Mouse (Mus musculus) common myeloid progenitor, adult 5-6 weeks (primary cell): Measurements from ENCODE around the gene Bcl7c. TPM values are rescaled to one million over a fixed set of nuclear protein-coding genes. Genes with fewer than 3 reads are reported as not detected.
A peak's percentile ranks its signal among the peaks of the same experiment; 100 is the strongest.
"Not testable (repeated sequence)": the region's sequence is repeated elsewhere in the genome, so short reads cannot be mapped to it uniquely, and the experiment has no call there.

Experiments used
- ATAC-seq: replicated peaks from 2 replicates; pipeline ENCODE4 v1.8.0; 2016; ENCODE audit warnings: low read depth, mild to moderate bottlenecking, moderate TSS enrichment, inconsistent platforms; ENCODE audit not compliant: poor library complexity, severe bottlenecking
- total RNA-seq: library from RNA; stranded (forward); fragments of 200-1000, 187-1606 nt; gene quantifications from 2 replicates; pipeline ENCODE4 v1.2.3, GENCODE M21; 2017

Gene Bcl7c
- total RNA-seq, 1 experiment from 2014 or later, result 54.4 TPM

GRCm38 (mm10) chr7:127719258-127719657 lies 10.5 kb upstream of the Bcl7c start:
- ATAC-seq, result no peak

GRCm38 (mm10) chr7:127718339-127718738 lies 9.6 kb upstream of the Bcl7c start:
- ATAC-seq, result no peak

- ATAC-seq, result peak; percentile 65
Observed at GRCm38 (mm10) chr7:127716992-127717391, 8.3 kb upstream of the Bcl7c start.

- no peak for ATAC-seq
Observed at GRCm38 (mm10) chr7:127714816-127715215, 6.1 kb upstream of the Bcl7c start.

- peak; percentile 56 for ATAC-seq
Observed at GRCm38 (mm10) chr7:127712461-127713385, 4.0 kb upstream of the Bcl7c start, which contains the start of gene Ctf1. Gene Ctf1, plus strand, starts transcription at chr7:127712736.

- no peak for ATAC-seq
Observed at GRCm38 (mm10) chr7:127711456-127711855, 2.7 kb upstream of the Bcl7c start.

GRCm38 (mm10) chr7:127711031-127711430 lies 2.3 kb upstream of the Bcl7c start:
- ATAC-seq, result no peak

- ATAC-seq, result no peak
Observed at GRCm38 (mm10) chr7:127709261-127709979, 687 bp upstream of the Bcl7c start.

- no peak for ATAC-seq
Observed at GRCm38 (mm10) chr7:127707957-127708206, 851 bp downstream of the Bcl7c start.

GRCm38 (mm10) chr7:127707045-127707956 lies 1.4 kb downstream of the Bcl7c start:
- peak; percentile 12; the same call in 1 of the 2 replicates for ATAC-seq

GRCm38 (mm10) chr7:127705706-127706105 lies 3.0 kb downstream of the Bcl7c start:
- no peak for ATAC-seq

GRCm38 (mm10) chr7:127704598-127704997 lies 4.1 kb downstream of the Bcl7c start:
- no peak for ATAC-seq

GRCm38 (mm10) chr7:127703561-127704178 lies 5.1 kb downstream of the Bcl7c start:
- no peak for ATAC-seq

- no peak for ATAC-seq
Observed at GRCm38 (mm10) chr7:127700712-127701331, 7.9 kb downstream of the Bcl7c start.

GRCm38 (mm10) chr7:127698986-127699385 lies 9.7 kb downstream of the Bcl7c start:
- ATAC-seq, result no peak

- not testable (repeated sequence) for ATAC-seq
Observed at GRCm38 (mm10) chr7:127693730-127694129, 15.0 kb downstream of the Bcl7c start.

GRCm38 (mm10) chr7:127693290-127693689 lies 15.4 kb downstream of the Bcl7c start:
- ATAC-seq, result no peak

GRCm38 (mm10) chr7:127691221-127691989 lies 17.3 kb downstream of the Bcl7c start:
- no peak for ATAC-seq
